Comparison of ENCODE assay signal across 18 mouse cellular contexts in the genomic region with DNA sequence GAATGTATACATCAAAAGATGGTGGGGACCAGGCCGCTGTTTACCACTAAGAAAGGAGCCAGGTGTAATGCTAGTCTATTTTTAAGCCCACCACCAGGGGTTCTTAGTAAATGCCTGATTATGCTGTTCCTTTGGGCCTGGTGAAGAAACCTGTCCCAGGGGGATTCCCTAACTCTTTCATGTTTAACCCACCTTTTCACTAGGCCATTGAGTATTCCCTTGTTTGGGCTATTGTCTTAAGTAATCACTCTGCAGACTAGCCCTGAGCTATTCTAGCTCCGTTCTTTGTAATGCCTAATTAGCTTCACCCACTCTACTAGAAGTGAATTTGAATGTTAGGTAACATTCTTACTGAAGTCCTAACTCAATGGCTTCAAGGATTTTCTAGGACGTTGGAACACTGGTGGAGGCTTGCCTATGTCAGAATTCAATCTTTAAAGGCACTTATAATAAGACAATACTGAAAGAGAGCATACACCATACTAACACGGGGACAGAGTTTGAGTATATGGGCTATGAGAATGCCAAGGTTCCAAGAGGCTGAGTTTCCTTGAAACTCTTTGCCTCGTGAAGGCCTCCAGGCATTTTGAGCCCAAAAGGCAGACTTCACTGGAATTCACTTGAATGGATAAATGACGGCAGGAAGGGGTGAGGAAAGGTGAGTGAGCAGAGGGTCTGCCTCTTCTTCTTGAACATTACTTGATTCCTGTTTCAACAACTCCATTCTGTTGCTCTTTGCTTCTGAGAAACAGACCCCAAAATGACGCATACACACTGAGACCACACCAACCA.
"Had no signal": no experiment of that assay in that cellular context is flagged by ENCODE, and none has a peak within 500 bp of the region (broad histone marks: within the 10 kb centered on the region; RNA-seq: fewer than 3 reads in every experiment).

No protein-coding gene starts in this region.

- ATAC-seq: midbrain, embryonic 16.5 days had no signal

- H3K27ac ChIP-seq: midbrain, embryonic 10.5 days; midbrain, embryonic 12.5 days; neural tube, embryonic 13.5 days; neural tube, embryonic 15.5 days had no signal

- H3K27me3 ChIP-seq: neural tube, embryonic 13.5 days; neural tube, embryonic 15.5 days had no signal

- H3K4me1 ChIP-seq: midbrain, embryonic 10.5 days; midbrain, embryonic 12.5 days; neural tube, embryonic 13.5 days; neural tube, embryonic 15.5 days had no signal

- H3K4me3 ChIP-seq: midbrain, embryonic 10.5 days; midbrain, embryonic 12.5 days; myocyte; neural tube, embryonic 13.5 days; neural tube, embryonic 15.5 days had no signal

- H3K9me3 ChIP-seq: midbrain, embryonic 10.5 days; midbrain, embryonic 12.5 days; neural tube, embryonic 13.5 days; neural tube, embryonic 15.5 days had no signal

- H3K36me3 ChIP-seq: midbrain, embryonic 10.5 days; midbrain, embryonic 12.5 days; neural tube, embryonic 13.5 days; neural tube, embryonic 15.5 days had no signal

- H3K4me2 ChIP-seq: lung, embryonic 14.5 days; midbrain, embryonic 12.5 days; neural tube, embryonic 13.5 days; neural tube, embryonic 15.5 days had no signal

- H3K9ac ChIP-seq: lung, embryonic 14.5 days; midbrain, embryonic 12.5 days; neural tube, embryonic 13.5 days; neural tube, embryonic 15.5 days had no signal

- DNase-seq: lung, embryonic 14.5 days; lung, postnatal 10 days; lung, postnatal 4 days; midbrain, embryonic 14.5 days; retina, postnatal 1 day; right cerebral cortex, adult 18-20 months; right cerebral cortex, postnatal 25 days; right cerebral cortex, postnatal 4 days; spleen, adult 18-20 months; thymus, adult 18-20 months; thymus, postnatal 14 days; thymus, postnatal 36 days had no signal
